Mouse (Mus musculus) heart, postnatal 4 days (tissue): ENCODE data around the gene Tmem170b. TPM values are rescaled to one million over a fixed set of nuclear protein-coding genes. Genes with fewer than 3 reads are reported as not detected.
A peak's percentile ranks its signal among the peaks of the same experiment; 100 is the strongest.

Experiments
- DNase-seq: peaks from one replicate; pipeline ENCODE4 v3.0.0; 2021
- total RNA-seq, 2 experiments: library from RNA; stranded (reverse); gene quantifications; 2 replicates each; pipeline ENCODE4 v1.2.3; 2021

Tmem170b gene
- 10 to 100 TPM; 25.4 to 26.2 TPM for total RNA-seq

GRCm38 (mm10) chr13:41605099-41606010 is at the start of gene Tmem170b:
Gene Tmem170b, plus strand, starts transcription at chr13:41605907.
- DNase-seq, result peak; percentile 97

GRCm38 (mm10) chr13:41561024-41561423 is 44.7 kb upstream of the Tmem170b start:
- no peak for DNase-seq

GRCm38 (mm10) chr13:41568421-41568820 is 37.3 kb upstream of the Tmem170b start:
- DNase-seq, result no peak

GRCm38 (mm10) chr13:41568926-41569325 is 36.8 kb upstream of the Tmem170b start:
- no peak for DNase-seq

GRCm38 (mm10) chr13:41569776-41570175 is 35.9 kb upstream of the Tmem170b start:
- no peak for DNase-seq

- peak; percentile 90 for DNase-seq
These were observed 34.0 kb upstream of the Tmem170b start for GRCm38 (mm10) chr13:41571368-41572350.

- DNase-seq, result no peak
These were observed 33.4 kb upstream of the Tmem170b start for GRCm38 (mm10) chr13:41572351-41572735.

- no peak for DNase-seq
These were observed 32.4 kb upstream of the Tmem170b start for GRCm38 (mm10) chr13:41573126-41573846.

GRCm38 (mm10) chr13:41581058-41581457 is 24.6 kb upstream of the Tmem170b start:
- no peak for DNase-seq

GRCm38 (mm10) chr13:41583666-41584357 is 21.9 kb upstream of the Tmem170b start:
- DNase-seq, result no peak

- DNase-seq, result no peak
These were observed 21.4 kb upstream of the Tmem170b start for GRCm38 (mm10) chr13:41584358-41584680.

- DNase-seq, result no peak
These were observed 20.8 kb upstream of the Tmem170b start for GRCm38 (mm10) chr13:41584896-41585295.

- DNase-seq, result no peak
These were observed 9.0 kb upstream of the Tmem170b start for GRCm38 (mm10) chr13:41596678-41597077.

GRCm38 (mm10) chr13:41599977-41600376 is 5.7 kb upstream of the Tmem170b start:
- no peak for DNase-seq

- no peak for DNase-seq
These were observed 4.7 kb upstream of the Tmem170b start for GRCm38 (mm10) chr13:41601056-41601455.

GRCm38 (mm10) chr13:41603921-41604466 is 1.7 kb upstream of the Tmem170b start:
- DNase-seq, result no peak

- DNase-seq, result peak; percentile 52
These were observed 634 bp downstream of the Tmem170b start for GRCm38 (mm10) chr13:41606081-41607000.

GRCm38 (mm10) chr13:41607589-41607988 is 1.9 kb downstream of the Tmem170b start:
- DNase-seq, result no peak

GRCm38 (mm10) chr13:41608559-41608958 is 2.9 kb downstream of the Tmem170b start:
- DNase-seq, result no peak

GRCm38 (mm10) chr13:41611046-41611445 is 5.3 kb downstream of the Tmem170b start:
- no peak for DNase-seq
